Mouse (Mus musculus) heart, adult 2 months (tissue): ENCODE data around the gene Pear1. TPM values are rescaled to one million over a fixed set of nuclear protein-coding genes. Genes with fewer than 3 reads are reported as not detected.

Experiments used
- DNase-seq, 2 experiments: peaks; one replicate each; pipeline ENCODE4 v3.0.0; 2021
- H3K27ac ChIP-seq: fragments of 200-600 bp; 2 replicates; pipeline ENCODE4 v1.8.1; 2022
- H3K27me3 ChIP-seq: fragments of 200-500 bp; 2 replicates; pipeline ENCODE4 v1.6.1; 2012; ENCODE audit warnings: mild to moderate bottlenecking, low read length, inconsistent platforms, mixed read lengths; ENCODE audit not compliant: control insufficient read depth, insufficient read depth
- H3K36me3 ChIP-seq: fragments of 200-500 bp; 2 replicates; pipeline ENCODE4 v1.6.1; 2012; ENCODE audit warnings: low read length, inconsistent platforms; ENCODE audit not compliant: control insufficient read depth, insufficient read depth
- H3K4me1 ChIP-seq: fragments of 200-500 bp; 2 replicates; pipeline ENCODE4 v1.6.1; 2011; ENCODE audit warnings: low read length; ENCODE audit not compliant: control insufficient read depth, insufficient read depth
- H3K4me3 ChIP-seq: fragments of 200-600 bp; 2 replicates; pipeline ENCODE4 v1.8.1; 2022
- H3K79me2 ChIP-seq: fragments of 200-500 bp; replicated peaks from 2 replicates; pipeline ENCODE4 v1.6.1; 2012; ENCODE audit warnings: mild to moderate bottlenecking, inconsistent platforms, low read length, moderate library complexity, mixed read lengths; ENCODE audit not compliant: control insufficient read depth, insufficient read depth
- H3K9ac ChIP-seq: fragments of 200-500 bp; 2 replicates; pipeline ENCODE4 v1.6.1; 2012; ENCODE audit warnings: low read depth, mild to moderate bottlenecking, control low read depth, inconsistent platforms, low read length, mixed read lengths
- CTCF ChIP-seq: fragments of 200-600 bp; IDR thresholded peaks from 2 replicates; pipeline ENCODE4 v1.8.1; 2022; ENCODE audit warnings: antibody characterized with exemption, mild to moderate bottlenecking, moderate library complexity
- EP300 ChIP-seq: fragments of 200-500 bp; IDR thresholded peaks from 2 replicates; pipeline ENCODE4 v1.6.1; 2011; ENCODE audit warnings: low read depth, low read length, control low read depth; ENCODE audit not compliant: insufficient read depth
- POLR2A ChIP-seq: fragments of 200-500 bp; IDR thresholded peaks from 2 replicates; pipeline ENCODE4 v1.6.1; 2011; ENCODE audit warnings: mild to moderate bottlenecking, low read depth, low read length, control low read depth; ENCODE audit not compliant: insufficient read depth
- WGBS: fragments of 180-500 bp; shearing (Covaris S2); methylation state at CpG from one replicate; pipeline ENCODE4 v1.1.7; 2018; 5-methylcytosine and 5-hydroxymethylcytosine counted together
- intact Hi-C: fragments of 180-260 bp; cut with DNase I; formaldehyde crosslinking; loops from one replicate; pipeline ENCODE4 v1.15.1; 2025
- polyA plus RNA-seq: library from polyadenylated mRNA; depleted of rRNA; stranded (reverse); fragments of >200 nt; gene quantifications from 2 replicates; pipeline ENCODE4 v1.2.3, GENCODE M21; 2012
- total RNA-seq, 2 experiments: library from RNA; stranded (reverse); gene quantifications; 2 replicates each; pipeline ENCODE4 v1.2.3; 2021

Pear1 gene
- total and polyA plus RNA-seq, 3 experiments, result 17.1 to 42.5 (median 18.7) TPM

DNA sequence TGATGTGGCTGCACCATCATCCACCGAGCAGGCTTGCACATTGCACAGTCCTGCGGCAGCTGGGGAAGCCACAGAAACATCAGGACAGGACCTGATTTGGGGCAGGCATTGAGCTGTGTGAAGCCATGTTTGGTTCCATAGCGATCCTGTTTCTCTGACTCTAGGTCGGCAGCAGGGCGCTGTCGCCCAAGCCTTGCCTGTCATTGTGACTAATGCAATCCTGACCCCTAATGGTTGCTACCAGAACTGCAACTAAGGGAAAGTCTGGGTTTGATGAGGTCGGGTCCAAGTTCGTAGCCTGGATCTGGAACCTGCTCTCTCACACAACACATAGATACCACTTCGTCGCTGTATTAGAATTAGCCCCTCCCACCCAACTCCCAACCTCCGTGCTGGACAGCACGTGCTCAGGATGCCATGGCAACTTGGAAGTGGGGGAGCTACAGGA, 7.4 kb downstream of the Pear1 start:
- H3K36me3 ChIP-seq, result no peaks in the 10 kb centered on the region
- 5% methylated on average over 12 of the region's 12 CpGs for WGBS
- no peak overlapping the region for H3K27ac ChIP-seq
- H3K4me1 ChIP-seq, result peaks cover 1% of the 10 kb centered on the region; the same call in 1 of the 2 replicates
- H3K79me2 ChIP-seq, result no peaks in the 10 kb centered on the region
- H3K9ac ChIP-seq, result no peak overlapping the region
- TF ChIP-seq POLR2A (no peak), EP300 (peak; percentile 85), CTCF (peak; percentile 94)
- intact Hi-C loops, result loop anchor here (1.0 to 5.0 kb wide), 3 partner anchors 21 to 59 kb away; partner anchors contain the start of gene Ntrk1
- H3K27me3 ChIP-seq, result no peaks in the 10 kb centered on the region
- no peak overlapping the region for H3K4me3 ChIP-seq
- peak; percentile 64 to 73 for DNase-seq

DNA sequence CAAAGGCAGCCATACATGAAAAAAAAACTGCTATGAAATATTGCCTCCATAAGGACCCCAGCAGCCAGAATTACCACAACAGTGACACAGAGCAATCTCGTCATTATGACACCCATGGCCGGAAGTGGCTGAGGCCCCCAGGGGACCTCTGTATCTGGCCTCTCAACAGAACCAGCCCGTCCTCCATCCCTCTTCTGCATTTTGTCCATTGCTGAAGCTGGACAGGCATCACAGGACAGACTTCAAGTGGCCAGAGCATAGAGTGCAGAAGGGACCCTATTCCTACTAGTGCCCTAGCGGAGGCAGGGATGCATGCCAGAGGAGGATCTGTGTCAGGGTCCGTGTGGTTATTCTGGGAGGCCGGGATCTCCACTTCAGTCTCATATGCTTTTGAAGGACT, 7.9 kb downstream of the Pear1 start:
- Histone ChIP-seq H3K9ac (no peak overlapping the region), H3K79me2 (no peaks in the 10 kb centered on the region), H3K4me3 (no peak overlapping the region), H3K27ac (no peak overlapping the region), H3K36me3 (no peaks in the 10 kb centered on the region), H3K4me1 (peaks cover 1% of the 10 kb centered on the region; the same call in 1 of the 2 replicates), H3K27me3 (no peaks in the 10 kb centered on the region)
- DNase-seq, result no peak
- WGBS, result 50% methylated on average over 6 of the region's 6 CpGs
- intact Hi-C loops, result loop anchor here (1.0 to 5.0 kb wide), 3 partner anchors 21 to 59 kb away; partner anchors contain the start of gene Ntrk1
- TF ChIP-seq POLR2A (no peak), CTCF (no peak), EP300 (no peak)

DNA sequence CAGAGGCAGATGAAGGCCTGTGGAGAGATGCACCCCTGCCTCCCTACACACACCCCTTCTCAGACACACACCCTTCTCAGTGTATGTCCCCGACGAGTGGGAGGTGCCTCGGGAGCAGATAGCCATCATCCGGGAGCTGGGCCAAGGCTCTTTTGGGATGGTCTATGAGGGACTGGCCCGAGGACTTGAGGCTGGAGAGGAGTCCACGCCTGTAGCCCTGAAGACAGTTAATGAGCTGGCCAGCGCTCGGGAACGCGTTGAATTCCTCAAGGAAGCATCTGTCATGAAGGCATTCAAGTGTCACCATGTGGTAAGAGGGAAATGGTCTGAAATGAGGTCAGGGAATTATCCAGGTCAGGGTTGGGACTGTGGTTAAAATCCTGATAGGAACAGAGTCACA, 11.2 kb downstream of the Pear1 start:
- DNase-seq, result no peak
- Histone ChIP-seq H3K4me3 (no peak overlapping the region), H3K36me3 (no peaks in the 10 kb centered on the region), H3K27ac (no peak overlapping the region), H3K4me1 (peaks cover 1% of the 10 kb centered on the region; the same call in 1 of the 2 replicates), H3K9ac (no peak overlapping the region), H3K79me2 (no peaks in the 10 kb centered on the region), H3K27me3 (peaks cover 12% of the 10 kb centered on the region)
- 28% methylated on average over 10 of the region's 10 CpGs for WGBS
- intact Hi-C loops, result no loop called here
- TF ChIP-seq EP300 (no peak), POLR2A (no peak), CTCF (no peak)

DNA sequence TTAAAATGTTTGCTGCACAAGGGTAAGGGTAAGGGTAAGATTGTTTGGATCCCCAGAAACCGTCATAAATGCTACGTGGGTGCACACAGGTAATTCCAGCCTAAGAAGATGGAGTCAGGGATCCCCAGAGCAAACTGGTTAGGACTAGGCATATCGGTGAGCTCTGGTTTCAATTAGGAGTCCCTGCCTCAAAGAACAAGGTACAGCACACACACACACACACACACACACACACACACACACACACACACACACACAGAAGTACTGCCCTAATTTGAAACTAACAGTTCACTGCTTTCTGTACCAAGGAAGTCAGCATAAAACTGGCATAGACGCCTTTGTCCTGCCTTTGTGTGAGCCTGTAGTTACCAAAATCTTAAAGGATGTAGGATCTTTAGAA, 11.7 kb downstream of the Pear1 start:
- no peaks in the 10 kb centered on the region for H3K79me2 ChIP-seq
- intact Hi-C loops, result no loop called here
- H3K9ac ChIP-seq, result no peak overlapping the region
- TF ChIP-seq CTCF (no peak), POLR2A (no peak), EP300 (no peak)
- peaks cover 1% of the 10 kb centered on the region; the same call in 1 of the 2 replicates for H3K4me1 ChIP-seq
- H3K4me3 ChIP-seq, result no peak overlapping the region
- H3K27ac ChIP-seq, result no peak overlapping the region
- H3K36me3 ChIP-seq, result no peaks in the 10 kb centered on the region
- H3K27me3 ChIP-seq, result peaks cover 12% of the 10 kb centered on the region
- no peak for DNase-seq
- 80% methylated on average over 4 of the region's 4 CpGs for WGBS

DNA sequence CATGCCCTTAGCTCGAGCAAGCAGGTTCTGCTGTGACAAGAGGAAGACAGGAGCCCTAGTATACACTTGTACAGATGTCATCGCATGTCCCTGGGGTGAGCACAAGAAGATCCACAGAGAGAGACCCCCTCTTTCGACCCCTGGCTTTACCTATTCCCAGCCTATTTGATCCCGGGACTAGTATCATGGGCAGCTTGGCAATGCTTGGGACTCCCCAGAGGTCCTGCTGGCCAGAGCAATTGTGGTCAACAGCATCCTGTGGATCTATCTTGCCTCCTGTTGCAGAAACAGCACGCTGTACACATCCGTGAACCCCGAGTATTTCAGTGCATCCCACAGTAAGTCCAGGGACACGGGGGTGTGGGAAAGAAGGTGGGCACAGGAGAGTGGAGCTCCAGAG, 12.8 kb downstream of the Pear1 start:
- H3K79me2 ChIP-seq, result no peaks in the 10 kb centered on the region
- H3K9ac ChIP-seq, result no peak overlapping the region
- H3K27me3 ChIP-seq, result peaks cover 12% of the 10 kb centered on the region
- no peak for TF ChIP-seq POLR2A
- no peak for TF ChIP-seq CTCF
- no peak for TF ChIP-seq EP300
- no peak overlapping the region for H3K4me3 ChIP-seq
- H3K36me3 ChIP-seq, result no peaks in the 10 kb centered on the region
- intact Hi-C loops, result no loop called here
- no peaks in the 10 kb centered on the region for H3K4me1 ChIP-seq
- 75% methylated on average over 8 of the region's 8 CpGs for WGBS
- no peak overlapping the region for H3K27ac ChIP-seq
- no peak for DNase-seq

DNA sequence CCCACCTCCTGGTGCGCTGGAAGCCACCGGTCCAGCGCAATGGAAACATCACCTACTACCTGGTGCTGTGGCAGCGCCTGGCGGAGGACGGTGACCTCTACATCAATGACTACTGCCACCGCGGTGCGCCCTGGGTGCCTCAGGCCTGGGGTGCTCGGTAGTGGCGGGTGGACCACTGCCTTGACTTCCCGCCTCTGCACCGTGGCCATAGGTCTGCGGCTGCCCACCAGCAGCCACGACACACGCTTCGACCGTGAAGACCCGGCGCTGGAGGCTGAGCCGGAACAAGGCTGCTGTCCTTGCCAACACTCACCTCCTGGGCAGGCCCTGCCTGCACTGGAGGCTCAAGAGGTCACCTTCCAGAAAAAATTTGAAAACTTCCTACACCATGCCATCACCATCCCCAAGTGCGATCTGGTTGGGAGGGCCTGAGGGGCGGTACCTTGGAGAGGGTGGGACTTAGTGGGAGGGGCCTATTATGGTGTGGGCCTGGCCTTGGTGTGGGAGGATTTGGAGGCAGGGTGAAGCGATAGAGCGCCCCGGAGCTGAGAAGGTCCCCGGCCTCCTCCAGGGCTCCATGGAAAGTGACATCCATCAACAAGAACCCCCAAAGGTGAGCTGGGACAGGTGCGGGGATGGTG, 14.7 kb downstream of the Pear1 start:
- no peaks in the 10 kb centered on the region for H3K79me2 ChIP-seq
- H3K4me1 ChIP-seq, result no peaks in the 10 kb centered on the region
- WGBS, result 13% methylated on average over 28 of the region's 28 CpGs
- H3K36me3 ChIP-seq, result no peaks in the 10 kb centered on the region
- TF ChIP-seq CTCF (no peak), POLR2A (no peak), EP300 (no peak)
- H3K27ac ChIP-seq, result no peak overlapping the region
- H3K9ac ChIP-seq, result no peak overlapping the region
- intact Hi-C loops, result no loop called here
- peaks cover 12% of the 10 kb centered on the region for H3K27me3 ChIP-seq
- H3K4me3 ChIP-seq, result no peak overlapping the region
- no peak for DNase-seq
